Mouse (Mus musculus) stomach, postnatal 0 days (tissue): ENCODE data around the gene Rpn2.

Experiments used
- CTCF ChIP-seq: IDR thresholded peaks from 2 replicates; pipeline ENCODE4 v1.5.1; 2016; ENCODE audit warnings: antibody characterized with exemption, low read depth, mild to moderate bottlenecking, moderate library complexity
- EP300 ChIP-seq: optimal IDR thresholded peaks from 2 replicates; pipeline ENCODE3; 2016; ENCODE audit warnings: antibody characterized with exemption

GRCm38 (mm10) chr2:157235946-157236345 lies 42.9 kb upstream of the Rpn2 start:
- TF ChIP-seq CTCF = no peak
- TF ChIP-seq EP300 = no peak
